Mouse (Mus musculus) ovary, postnatal 36 days (tissue): ENCODE results near the gene Atp1b1.

Source experiments
- DNase-seq: peaks from one replicate; pipeline ENCODE4 v3.0.0; 2022; ENCODE audit warnings: low spot score, mixed read lengths

Atp1b1 gene

GRCm38 (mm10) chr1:164461726-164462125 is 3.6 kb upstream of the Atp1b1 start:
- peak; percentile 28 for DNase-seq

- no peak for DNase-seq
Observed at GRCm38 (mm10) chr1:164460921-164461697, 3.0 kb upstream of the Atp1b1 start.

GRCm38 (mm10) chr1:164459127-164459905 is 1.2 kb upstream of the Atp1b1 start:
- no peak for DNase-seq

- peak; percentile 50 for DNase-seq
Observed at GRCm38 (mm10) chr1:164458621-164459051, 481 bp upstream of the Atp1b1 start.

- DNase-seq = peak; percentile 75
Observed at GRCm38 (mm10) chr1:164457531-164458244, 467 bp downstream of the Atp1b1 start.

GRCm38 (mm10) chr1:164456731-164457130 is 1.4 kb downstream of the Atp1b1 start:
- no peak for DNase-seq

GRCm38 (mm10) chr1:164456065-164456464 is 2.1 kb downstream of the Atp1b1 start:
- DNase-seq = no peak

GRCm38 (mm10) chr1:164455614-164456013 is 2.5 kb downstream of the Atp1b1 start:
- DNase-seq = no peak

GRCm38 (mm10) chr1:164454747-164455400 is 3.3 kb downstream of the Atp1b1 start:
- DNase-seq = no peak

GRCm38 (mm10) chr1:164453739-164454138 is 4.4 kb downstream of the Atp1b1 start:
- DNase-seq = no peak

- no peak for DNase-seq
Observed at GRCm38 (mm10) chr1:164453146-164453545, 5.0 kb downstream of the Atp1b1 start.

GRCm38 (mm10) chr1:164452580-164452979 is 5.6 kb downstream of the Atp1b1 start:
- no peak for DNase-seq

- no peak for DNase-seq
Observed at GRCm38 (mm10) chr1:164451346-164451745, 6.8 kb downstream of the Atp1b1 start.

- DNase-seq = no peak
Observed at GRCm38 (mm10) chr1:164450644-164451043, 7.5 kb downstream of the Atp1b1 start.

- no peak for DNase-seq
Observed at GRCm38 (mm10) chr1:164450231-164450630, 7.9 kb downstream of the Atp1b1 start.

GRCm38 (mm10) chr1:164449626-164450025 is 8.5 kb downstream of the Atp1b1 start:
- DNase-seq = no peak

GRCm38 (mm10) chr1:164447521-164447920 is 10.6 kb downstream of the Atp1b1 start:
- no peak for DNase-seq

- no peak for DNase-seq
Observed at GRCm38 (mm10) chr1:164446535-164446934, 11.6 kb downstream of the Atp1b1 start.

GRCm38 (mm10) chr1:164445620-164446162 is 12.5 kb downstream of the Atp1b1 start:
- DNase-seq = no peak

GRCm38 (mm10) chr1:164441408-164441974 is 16.7 kb downstream of the Atp1b1 start:
- DNase-seq = no peak

GRCm38 (mm10) chr1:164440708-164441407 is 17.3 kb downstream of the Atp1b1 start:
- no peak for DNase-seq
